Mouse (Mus musculus) adrenal gland, postnatal 14 days (tissue): ENCODE data around the gene Nfkb1. TPM values are rescaled to one million over a fixed set of nuclear protein-coding genes. Genes with fewer than 3 reads are reported as not detected.

Experiments
- DNase-seq: peaks from one replicate; pipeline ENCODE4 v3.0.0; 2021; ENCODE audit warnings: mixed read lengths
- total RNA-seq: library from RNA; stranded (reverse); gene quantifications from 2 replicates; pipeline ENCODE4 v1.2.3, GENCODE M21; 2021

The Nfkb1 gene
- total RNA-seq, 1 experiment from 2014 or later, result 55.2 TPM

DNA sequence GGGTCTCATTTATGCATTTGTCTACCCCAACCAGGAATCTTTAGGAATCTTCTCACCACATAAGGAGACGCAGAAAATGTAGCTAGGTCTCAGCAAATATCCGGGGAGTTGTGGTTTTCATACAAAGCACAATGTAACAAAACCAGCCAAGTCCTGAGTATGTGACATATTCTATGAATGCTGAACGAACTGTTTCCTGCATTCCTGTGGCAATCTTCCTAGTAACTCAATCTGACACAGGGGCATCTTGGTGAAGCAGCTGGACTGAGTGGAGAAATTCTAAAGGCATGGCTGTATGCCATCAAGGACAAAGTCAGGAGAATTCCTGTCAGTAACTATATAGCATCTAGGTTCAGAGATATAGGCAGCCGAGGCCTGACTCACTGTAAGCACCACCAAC lies 20.5 kb downstream of the Nfkb1 start:
- no peak for DNase-seq

DNA sequence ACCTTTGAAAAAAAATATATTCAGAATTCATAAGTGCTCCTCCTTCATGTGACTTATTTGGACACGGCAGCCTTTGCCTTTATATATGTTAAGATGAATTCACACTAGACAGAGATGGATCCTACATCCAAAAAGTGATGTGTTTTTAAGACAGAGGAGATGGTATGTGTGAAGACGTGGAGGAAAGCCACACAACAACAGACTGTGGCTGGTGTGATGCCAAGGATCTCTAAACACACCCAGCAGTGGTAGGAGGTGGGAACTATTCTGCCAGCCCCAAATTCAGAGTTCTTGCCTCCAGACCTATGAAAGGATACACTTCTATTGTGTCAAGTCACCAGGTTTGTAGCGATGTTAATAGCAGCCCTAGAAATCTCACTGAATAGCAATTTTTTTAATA lies 24.3 kb downstream of the Nfkb1 start:
- no peak for DNase-seq

DNA sequence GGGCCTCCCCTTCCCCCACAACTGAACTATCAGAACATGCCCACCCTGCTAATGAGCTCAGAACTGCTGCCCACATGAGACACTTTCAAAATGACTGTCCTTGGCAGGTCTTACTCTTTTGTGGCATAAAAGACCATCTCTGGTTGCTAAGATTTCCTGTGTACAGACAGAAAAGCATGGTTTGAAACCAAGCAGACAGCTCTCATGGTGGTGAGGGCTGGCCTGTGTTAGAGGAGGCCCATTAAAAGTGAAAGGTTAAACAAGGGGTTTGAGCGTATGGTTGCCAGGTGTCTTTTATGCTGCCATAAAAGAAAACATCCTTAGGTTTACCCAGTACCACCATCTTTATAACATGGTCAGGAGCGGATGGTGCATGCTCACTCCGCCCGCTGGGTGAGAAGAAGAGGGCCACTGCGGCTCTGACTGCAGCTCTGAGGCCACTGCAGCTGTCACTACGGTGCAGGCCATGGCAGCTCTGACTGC lies 25.5 kb downstream of the Nfkb1 start:
- no peak for DNase-seq

DNA sequence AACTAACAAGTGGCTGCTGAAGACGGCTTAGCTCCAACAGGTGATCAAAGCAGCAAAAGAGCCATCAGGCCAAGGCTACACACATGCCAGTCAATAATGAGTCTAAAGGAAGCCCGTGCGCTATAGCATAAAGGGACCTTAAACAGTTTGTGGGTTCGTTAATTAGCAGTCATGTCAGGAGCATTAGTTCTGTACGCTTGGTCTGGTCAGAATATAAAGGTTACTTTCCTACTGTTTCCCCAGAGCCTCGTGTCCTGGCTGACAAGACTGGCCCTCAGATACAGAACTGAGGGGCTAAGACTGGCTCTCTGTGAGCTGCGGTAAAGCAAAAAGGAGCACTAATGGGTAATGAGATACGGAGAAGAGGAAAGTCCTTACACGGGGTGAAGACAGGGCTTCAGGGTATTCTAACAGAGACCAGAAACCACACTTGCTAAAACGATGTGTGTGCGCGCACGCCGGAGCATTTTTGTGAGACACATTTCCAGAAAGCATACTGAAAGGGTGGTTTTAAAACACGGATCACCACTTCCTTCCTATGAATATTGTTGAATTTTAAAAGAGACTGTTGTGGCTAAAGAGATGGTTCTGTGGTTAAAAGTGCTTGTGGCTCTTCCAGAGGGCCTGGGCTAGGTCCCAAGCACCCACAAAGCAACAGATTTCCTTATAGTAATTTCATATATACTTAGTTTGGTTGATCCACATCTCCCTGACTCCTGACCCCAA lies 29.0 kb downstream of the Nfkb1 start:
- no peak for DNase-seq

DNA sequence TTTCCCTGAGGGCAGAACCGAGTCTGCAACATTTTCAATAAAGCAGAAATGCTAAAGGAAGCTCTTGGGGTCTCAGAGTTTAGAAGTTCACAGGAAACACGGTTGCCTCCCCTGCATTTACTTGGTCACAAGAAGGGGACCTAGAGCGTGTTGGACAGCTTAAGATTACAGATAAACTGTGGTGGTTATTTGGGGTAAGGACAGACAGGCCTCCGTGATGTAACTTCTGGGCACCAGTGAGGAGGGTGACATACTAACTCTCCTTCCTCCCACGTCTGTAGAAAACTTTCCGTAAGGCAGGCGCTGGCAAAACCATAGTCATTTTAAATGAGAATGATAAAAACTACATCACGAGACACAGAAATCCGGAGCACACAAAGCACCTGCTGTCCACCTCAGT lies 29.6 kb downstream of the Nfkb1 start:
- no peak for DNase-seq

DNA sequence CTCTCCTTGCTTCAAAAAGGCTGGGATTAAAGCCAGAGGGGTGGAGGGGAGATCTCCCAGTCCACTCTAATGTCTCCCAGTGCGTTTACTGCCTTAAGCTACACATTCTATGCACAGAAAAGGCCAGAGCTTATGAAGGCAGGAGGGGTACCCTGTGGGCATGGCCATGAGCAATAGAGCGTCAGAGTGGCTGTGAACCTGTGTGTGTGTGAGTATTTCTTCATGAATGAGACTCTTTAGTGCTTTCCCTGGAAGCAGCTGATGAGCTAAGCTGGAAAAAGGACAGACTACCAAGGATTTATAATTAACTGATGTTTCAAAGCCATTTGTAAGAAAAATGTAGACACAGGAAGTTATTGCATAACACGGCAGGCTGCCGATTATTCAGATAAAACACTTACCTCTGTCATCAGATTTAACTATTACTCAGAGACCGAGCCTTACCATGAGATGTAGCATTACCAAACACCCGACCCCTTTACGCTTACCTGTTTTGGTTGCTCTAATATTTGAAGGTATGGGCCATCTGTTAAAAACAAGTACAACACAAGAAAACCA lies 32.7 kb downstream of the Nfkb1 start:
- DNase-seq, result no peak

DNA sequence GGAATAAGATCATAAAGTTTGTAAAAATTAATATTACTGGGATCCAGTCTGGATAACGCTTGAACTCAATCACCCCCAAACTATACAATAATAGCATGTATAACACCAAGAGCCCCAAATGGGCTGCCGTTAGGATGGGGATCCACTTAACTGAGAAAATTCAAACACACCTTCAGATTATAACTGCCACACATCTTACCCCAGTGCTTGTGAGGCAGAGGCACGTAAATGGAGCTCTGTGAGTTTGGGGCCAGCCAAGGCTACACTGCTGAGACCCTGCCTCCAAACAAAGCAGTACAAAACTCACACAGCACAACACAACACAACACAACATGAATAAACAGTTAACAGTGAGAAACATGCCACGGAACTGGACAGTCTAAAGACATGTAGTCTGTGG lies 35.2 kb downstream of the Nfkb1 start:
- no peak for DNase-seq

DNA sequence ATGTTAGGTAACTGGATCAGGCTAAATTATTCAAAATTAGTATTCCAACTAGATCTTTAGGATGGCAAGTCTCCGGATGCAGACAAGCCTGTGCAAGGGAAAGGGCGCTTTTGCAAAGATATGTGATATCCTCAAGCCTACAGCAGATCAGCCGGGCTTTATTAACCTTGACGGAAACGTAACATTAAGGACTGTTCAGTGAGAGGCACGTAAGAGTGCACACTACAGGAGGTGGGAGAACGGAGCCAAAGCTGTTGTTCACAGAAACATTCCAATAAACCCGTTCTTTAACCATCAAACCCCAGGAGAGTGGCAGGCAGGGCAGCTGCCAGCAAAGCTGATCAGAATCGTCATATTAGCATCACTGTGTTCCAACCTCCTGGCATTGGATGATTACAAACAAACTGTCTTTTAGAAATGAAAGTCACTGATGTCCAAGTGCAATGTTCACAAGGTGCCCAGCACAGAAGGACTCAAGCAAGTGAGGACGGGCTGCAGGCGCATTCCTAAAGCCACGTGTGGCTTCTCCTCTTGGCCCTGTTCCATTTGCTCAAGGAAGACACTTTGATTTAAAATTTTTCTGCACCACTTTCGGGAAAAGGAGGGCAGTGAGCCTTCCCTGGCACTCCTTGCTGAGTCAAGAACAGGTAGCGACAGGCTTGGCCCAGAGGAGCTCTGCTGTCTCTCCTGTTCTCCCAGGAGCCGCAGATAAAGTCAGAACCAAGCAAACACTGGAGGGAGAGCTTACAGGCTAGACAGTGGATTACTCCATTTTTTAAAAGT lies 40.4 kb downstream of the Nfkb1 start:
- DNase-seq, result no peak

DNA sequence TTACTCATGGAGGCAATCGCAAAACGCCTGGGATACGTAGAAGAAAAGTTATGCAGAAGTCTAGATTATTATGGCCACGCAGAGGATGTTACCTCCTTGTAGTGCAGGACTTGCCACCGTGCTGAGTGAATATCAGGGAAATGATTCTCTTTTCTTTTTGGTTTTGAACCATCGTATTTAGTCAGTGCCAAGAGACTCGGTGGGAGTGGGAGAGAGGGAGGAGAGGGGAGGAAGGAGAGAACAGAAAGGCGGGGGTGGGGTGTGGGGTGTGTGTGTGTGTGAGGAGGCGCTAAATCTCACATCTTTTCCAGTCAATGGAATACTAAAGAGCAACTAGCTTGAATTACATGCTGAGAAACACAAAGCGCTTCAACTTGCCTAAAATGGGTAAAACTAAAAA lies 41.5 kb downstream of the Nfkb1 start:
- DNase-seq, result no peak

DNA sequence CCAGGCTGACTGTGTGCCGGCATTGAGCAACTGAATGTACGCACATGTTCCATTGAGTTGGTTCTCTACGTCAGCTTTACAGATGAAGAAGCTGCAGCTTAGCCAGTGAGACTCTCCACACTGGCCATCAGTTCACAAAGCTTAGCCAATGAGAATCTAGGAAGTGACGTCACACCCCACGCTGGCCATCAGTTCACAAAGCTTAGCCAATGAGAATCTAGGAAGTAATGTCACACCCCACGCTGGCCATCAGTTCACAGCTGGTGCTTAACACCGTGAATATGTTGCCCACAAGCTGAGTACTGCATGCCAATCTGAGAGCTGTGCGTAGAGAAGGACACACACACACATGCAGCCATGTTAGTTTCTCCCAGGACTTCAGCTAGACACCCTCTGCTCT lies 42.8 kb downstream of the Nfkb1 start:
- no peak for DNase-seq

DNA sequence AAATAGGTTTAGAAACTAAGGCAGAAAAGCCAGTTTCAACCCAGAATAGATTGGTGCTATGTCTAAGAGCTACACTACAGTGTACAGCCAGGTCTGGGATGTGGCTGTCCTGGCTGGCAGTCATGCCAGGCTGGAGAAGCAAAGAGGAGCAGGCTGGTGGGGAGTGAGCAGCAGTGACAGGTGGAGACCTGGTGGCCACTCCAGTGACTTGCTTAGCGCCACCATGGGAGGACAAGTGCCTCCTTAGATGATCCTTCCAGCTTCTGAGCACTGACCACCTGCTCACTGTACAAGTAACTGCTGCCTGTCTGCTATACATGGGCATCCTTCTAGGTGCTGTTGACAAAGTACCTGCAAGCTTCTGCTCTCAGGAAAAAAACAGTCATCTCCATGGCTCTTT lies 44.7 kb downstream of the Nfkb1 start:
- DNase-seq, result no peak

DNA sequence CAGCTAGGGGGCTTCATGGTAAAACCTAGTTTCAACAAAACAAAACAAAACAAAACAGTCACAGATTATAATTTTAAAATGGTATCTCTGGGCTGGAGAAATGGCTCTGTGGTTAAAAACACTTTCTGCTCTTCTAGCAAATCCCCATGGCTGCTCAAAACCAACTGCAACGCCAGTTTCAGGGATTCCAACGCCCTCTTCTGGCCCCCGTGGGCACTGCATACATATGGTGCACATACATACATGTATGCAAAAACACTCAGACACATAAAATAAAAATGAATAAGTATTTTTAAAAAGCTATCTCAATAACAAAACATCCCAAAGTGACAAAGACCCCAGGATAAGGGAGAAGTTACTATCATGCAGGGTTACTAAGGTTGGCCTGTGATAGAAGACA lies 46.4 kb downstream of the Nfkb1 start:
- no peak for DNase-seq

DNA sequence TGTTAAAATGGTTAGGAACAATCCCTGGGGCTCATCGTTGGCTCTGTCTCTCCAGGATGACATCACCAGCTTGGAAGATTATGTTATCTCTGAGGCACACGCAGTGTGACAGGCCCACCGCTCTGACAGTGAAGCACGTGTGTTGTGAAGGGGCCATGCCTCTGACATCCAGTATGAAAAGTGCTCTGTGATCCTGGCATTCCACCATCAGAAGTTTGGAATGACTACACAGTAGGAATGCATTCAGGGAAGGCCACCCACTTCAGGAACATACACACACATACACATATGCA lies 49.8 kb downstream of the Nfkb1 start:
- peak; percentile 21 for DNase-seq

DNA sequence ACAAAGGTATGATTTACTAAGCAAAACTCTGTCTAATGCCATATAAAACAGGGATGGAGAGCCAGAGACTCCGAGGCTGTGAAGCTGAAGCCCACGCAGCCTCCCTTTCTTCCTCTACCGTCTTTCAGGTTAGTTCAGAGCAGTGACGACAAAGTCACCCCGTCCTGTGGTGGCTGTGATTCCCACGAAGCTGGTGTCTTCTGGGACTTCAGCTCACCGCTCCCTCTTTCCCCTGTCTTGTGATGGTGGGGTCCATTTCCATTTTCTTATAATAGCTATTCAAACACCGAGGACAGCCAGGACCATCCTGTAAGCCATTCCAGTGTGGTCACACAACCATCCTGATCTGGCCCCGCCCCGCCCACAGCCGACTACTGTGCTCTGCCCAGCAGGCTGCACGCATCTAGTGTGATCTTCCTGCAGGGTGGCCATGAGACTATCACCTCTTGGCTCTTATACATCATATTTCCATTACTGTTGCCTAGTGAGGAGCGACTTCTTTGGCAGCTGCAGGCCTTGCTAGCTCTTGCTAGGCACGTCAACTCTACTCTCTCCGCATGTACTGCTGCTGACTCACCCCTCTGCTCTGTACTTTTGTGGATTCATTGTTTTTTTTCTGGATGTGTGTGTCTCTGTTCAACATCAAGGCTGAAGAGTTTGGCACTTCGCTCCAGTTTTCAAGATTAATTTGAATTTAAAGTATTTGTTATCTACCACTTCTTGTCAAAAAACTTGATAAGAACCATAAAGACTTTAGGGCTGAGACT lies 50.3 kb downstream of the Nfkb1 start:
- DNase-seq, result peak; percentile 22

DNA sequence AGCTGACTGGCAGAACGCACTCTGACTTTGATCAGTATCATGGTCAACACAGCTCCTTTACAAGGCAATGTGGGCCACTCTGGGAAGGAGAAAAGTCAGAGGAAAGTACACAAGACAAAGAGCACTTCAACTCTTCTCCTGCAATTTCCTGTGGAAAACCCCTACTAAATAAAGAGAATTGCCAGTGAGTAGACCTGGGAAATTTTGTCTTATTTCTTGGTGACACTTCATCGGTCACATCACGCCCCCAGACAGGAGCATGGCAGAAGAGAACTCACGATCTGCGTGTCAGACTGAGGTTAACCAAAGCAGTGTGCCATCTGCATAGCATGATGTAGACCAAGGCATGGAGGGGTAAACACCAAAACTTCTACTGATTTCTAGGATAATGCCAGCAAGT lies 51.1 kb downstream of the Nfkb1 start:
- no peak for DNase-seq

DNA sequence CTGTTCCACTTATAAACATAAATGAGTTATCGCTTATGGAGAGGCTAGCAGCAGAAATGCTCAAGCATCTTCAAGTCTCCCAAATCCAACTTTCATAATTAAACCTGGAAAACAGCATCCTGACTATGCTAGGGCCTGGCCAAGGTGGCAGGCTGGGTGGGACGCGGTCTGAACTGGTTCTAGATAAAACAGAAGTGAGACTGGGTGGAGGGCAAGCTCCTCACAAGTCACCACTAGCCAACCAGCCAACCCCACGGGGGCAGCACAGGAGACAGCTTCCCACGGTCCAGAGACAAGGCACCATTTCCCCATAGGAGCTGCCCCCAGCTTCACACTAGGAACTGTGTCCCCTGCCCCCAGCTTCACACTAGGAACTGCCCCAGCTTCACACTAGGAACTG lies 53.8 kb downstream of the Nfkb1 start:
- DNase-seq, result no peak

DNA sequence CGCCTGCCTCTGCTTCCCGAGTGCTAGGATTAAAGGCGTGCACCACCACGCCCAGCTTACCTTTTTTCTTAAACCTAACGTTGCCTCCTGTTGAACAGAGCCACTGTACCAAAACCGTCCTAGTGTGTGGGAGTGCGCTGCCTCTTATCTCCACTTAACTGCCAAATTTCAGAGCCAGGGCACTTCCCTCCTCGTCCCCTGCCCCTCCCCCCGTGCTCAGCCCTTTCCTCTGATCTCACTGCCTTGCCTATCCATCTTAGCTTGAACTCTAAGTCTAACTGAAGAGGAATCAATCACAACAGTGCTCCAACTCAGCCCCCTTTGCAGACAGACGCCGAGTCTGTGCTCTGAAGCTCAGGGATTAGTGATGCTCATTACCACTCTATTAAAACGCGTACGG lies 54.9 kb downstream of the Nfkb1 start:
- peak; percentile 56 for DNase-seq

DNA sequence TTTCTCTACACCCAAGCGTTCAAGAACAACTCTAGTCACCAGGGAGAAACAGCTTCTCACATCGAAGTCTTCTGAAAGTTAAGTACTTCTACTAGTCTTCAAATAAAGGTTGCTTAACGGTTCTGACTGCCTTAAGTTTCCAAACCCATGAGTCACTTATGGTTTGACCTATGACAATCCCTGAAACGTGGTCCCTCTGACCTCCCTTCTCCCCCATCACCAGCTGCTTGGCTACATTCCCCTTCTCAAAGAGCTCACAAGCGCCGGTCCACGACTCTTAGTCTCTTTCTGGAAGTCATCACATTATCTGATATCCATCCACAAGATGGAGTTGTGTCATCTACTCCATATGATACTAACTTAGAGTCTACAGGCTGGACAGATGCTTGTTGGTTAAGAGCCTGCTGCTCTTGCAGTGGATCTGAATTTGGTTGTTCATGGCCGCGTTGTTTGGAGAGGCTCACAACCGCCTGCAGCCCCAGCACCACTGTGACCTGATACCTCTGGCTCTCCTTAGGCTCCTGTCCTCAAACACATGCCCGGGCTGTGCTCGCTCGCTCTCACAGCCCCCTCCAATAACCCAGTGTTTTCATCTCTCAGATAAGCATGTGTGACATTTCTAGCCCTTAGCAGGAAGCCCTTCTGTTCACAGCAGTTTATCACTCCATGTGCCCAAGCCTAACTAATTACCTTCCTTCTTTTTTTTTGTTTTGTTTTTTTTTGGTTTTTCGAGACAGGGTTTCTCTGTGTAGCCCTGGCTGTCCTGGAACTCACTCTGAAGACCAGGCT lies 55.5 kb downstream of the Nfkb1 start:
- no peak for DNase-seq

DNA sequence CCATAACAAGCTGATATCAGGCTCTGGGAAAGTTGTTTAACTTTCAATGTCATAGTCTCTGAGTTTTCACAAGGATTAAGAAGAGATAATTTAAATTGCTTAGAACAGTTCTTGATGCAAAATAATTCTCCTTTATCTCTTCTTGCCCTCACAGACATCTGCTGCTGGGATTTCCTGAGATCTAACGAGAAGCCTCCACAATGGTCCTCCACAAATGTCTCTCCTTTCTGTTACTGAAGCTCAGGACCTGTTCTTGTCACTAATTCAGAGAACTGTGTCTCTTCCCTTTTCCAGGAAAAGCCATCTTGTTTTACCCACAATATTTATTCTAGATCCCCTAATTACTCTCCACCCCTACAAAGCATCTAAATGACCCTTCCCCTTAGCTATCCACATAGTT lies 56.3 kb downstream of the Nfkb1 start:
- no peak for DNase-seq

DNA sequence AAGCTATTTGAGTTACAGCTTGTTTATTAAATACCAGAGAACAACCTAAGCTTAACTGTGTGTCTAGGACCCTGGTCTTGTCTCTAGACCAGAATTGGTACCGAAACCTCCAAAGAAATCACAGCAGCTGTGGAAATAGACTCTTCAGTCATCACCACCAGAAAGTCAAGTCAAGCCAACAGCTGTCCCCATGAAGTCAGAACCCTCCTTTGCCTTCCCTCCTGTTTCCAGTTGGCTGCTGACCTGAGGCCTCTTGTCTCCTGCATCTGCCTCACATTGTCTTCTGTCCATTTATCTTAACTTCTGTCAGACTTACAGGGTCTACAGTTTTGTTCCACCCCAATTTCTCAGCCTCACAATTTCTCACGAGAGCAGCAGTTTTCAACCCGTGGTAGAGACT lies 57.1 kb downstream of the Nfkb1 start:
- DNase-seq, result no peak

DNA sequence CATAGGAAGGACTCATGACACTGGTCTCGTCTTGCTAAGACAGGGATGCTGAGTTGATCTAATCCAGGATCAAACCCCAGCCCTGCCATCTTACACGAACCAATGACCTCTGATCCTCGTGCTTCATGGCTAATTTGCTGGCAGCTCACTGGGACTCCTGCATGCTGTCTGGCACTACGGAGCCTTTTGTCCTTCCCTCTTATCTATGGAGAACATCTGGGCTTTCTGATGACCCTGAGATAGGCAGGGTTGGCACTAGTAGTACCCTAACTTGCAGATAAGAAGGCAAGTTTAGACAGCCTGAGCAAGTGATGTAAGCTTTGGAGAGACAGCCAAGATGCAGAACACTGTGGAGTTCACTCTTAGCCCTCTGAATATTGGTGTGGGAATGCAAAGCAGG lies 59.5 kb downstream of the Nfkb1 start:
- DNase-seq, result peak; percentile 17

DNA sequence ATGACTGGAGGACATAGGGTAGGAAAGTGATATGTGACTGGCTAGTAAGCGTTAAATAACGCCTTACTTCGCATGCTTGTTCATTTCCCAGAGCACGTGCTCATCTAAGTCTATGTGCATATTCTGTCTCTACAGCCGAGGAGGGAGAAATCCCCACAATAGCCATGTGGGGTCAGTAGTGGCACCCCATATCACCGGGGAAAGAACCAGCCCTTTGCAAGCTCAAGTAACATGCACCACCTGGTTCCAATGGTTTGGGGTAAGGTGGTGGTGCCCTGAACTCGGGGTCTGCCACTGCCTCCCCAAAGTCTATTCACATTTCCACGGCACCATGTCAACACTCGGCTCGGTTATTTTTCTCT lies 60.3 kb downstream of the Nfkb1 start:
- DNase-seq, result peak; percentile 37
